Mouse (Mus musculus): ENCODE measurements around the gene Cenpu. TPM values are rescaled to one million over a fixed set of nuclear protein-coding genes. Genes with fewer than 3 reads are reported as not detected.
A peak's percentile ranks its signal among the peaks of the same experiment; 100 is the strongest.

Cenpu gene
- polyA plus RNA-seq (2016; fragmentation: Nextera tagmentation; extraction: Ambion mirVana): 16.4 and 17.7 TPM in 2 replicates

- Histone ChIP-seq H3K36me3 (0 out of 2 replicates have a peak, but pooled peaks cover 6% of the 10 kb centered on the region), H3K9ac (peak within 1 kb of the TSS; percentile 55), H3K4me2 (replicated peaks) (peak within 1 kb of the TSS; percentile 81), H3K27ac (peak within 1 kb of the TSS; percentile 59; the same call in 1 of the 2 replicates), H3K27me3 (no peaks in the 10 kb centered on the region), H3K4me3 (peak within 1 kb of the TSS; percentile 71), H3K9me3 (no peaks in the 10 kb centered on the region), H3K4me1 (peaks cover 14% of the 10 kb centered on the region)
- WGBS: under 1% methylated on average over 50 of the region's 50 CpGs
- ATAC-seq (ENCODE audit: insufficient number of reproducible peaks, insufficient read depth, low FRiP score, low TSS enrichment): peak; percentile 96
Measured at GRCm38 (mm10) chr8:46551615-46552440, at the start of gene Cenpu. Gene Cenpu, plus strand, starts transcription at chr8:46552028.

GRCm38 (mm10) chr8:46502333-46503071 lies 49.3 kb upstream of the Cenpu start:
- WGBS: 26% methylated on average over 19 of the region's 19 CpGs
- Histone ChIP-seq H3K9me3 (no peaks in the 10 kb centered on the region), H3K27ac (no peak overlapping the region), H3K36me3 (no peaks in the 10 kb centered on the region), H3K4me2 (replicated peaks) (peak overlapping the region; percentile 41), H3K9ac (no peak overlapping the region), H3K4me1 (no peaks in the 10 kb centered on the region; the same call in 1 of the 2 replicates), H3K4me3 (peak overlapping the region; percentile 22), H3K27me3 (no peaks in the 10 kb centered on the region)
- no peak for ATAC-seq (ENCODE audit: insufficient number of reproducible peaks, insufficient read depth, low FRiP score, low TSS enrichment)

GRCm38 (mm10) chr8:46503072-46503695 lies 48.6 kb upstream of the Cenpu start:
- H3K36me3 ChIP-seq: no peaks in the 10 kb centered on the region
- no peaks in the 10 kb centered on the region for H3K27me3 ChIP-seq
- peak overlapping the region; percentile 41 for H3K4me2 ChIP-seq (replicated peaks)
- H3K4me1 ChIP-seq: no peaks in the 10 kb centered on the region; the same call in 1 of the 2 replicates
- no peak overlapping the region for H3K9ac ChIP-seq
- no peaks in the 10 kb centered on the region for H3K9me3 ChIP-seq
- H3K27ac ChIP-seq: no peak overlapping the region
- no peak for ATAC-seq (ENCODE audit: insufficient number of reproducible peaks, insufficient read depth, low FRiP score, low TSS enrichment)
- H3K4me3 ChIP-seq: peak overlapping the region; percentile 22
- 80% methylated on average over 12 of the region's 12 CpGs for WGBS

GRCm38 (mm10) chr8:46504196-46504595 lies 47.6 kb upstream of the Cenpu start:
- 41% methylated on average over 3 of the region's 3 CpGs for WGBS

GRCm38 (mm10) chr8:46508488-46509395 lies 43.1 kb upstream of the Cenpu start:
- Histone ChIP-seq H3K9me3 (no peaks in the 10 kb centered on the region), H3K4me2 (replicated peaks) (no peak overlapping the region), H3K9ac (no peak overlapping the region), H3K27ac (no peak overlapping the region), H3K27me3 (no peaks in the 10 kb centered on the region), H3K4me3 (no peak overlapping the region), H3K36me3 (no peaks in the 10 kb centered on the region), H3K4me1 (peaks cover 9% of the 10 kb centered on the region)
- WGBS: 74% methylated on average over 14 of the region's 14 CpGs
- ATAC-seq (ENCODE audit: insufficient number of reproducible peaks, insufficient read depth, low FRiP score, low TSS enrichment): no peak

More at GRCm38 (mm10) chr8:46504196-46504595, 47.6 kb upstream of the Cenpu start:
- no peak overlapping the region for H3K27ac ChIP-seq
- no peak overlapping the region for H3K9ac ChIP-seq
- no peaks in the 10 kb centered on the region for H3K9me3 ChIP-seq
- H3K27me3 ChIP-seq: no peaks in the 10 kb centered on the region
- no peak for ATAC-seq (ENCODE audit: insufficient number of reproducible peaks, insufficient read depth, low FRiP score, low TSS enrichment)
- no peak overlapping the region for H3K4me3 ChIP-seq
- H3K4me1 ChIP-seq: peaks cover 4% of the 10 kb centered on the region; the same call in 1 of the 2 replicates
- H3K36me3 ChIP-seq: no peaks in the 10 kb centered on the region
- no peak overlapping the region for H3K4me2 ChIP-seq (replicated peaks)

GRCm38 (mm10) chr8:46509474-46509873 lies 42.4 kb upstream of the Cenpu start:
- no peak overlapping the region for H3K4me2 ChIP-seq (replicated peaks)
- no peak for ATAC-seq (ENCODE audit: insufficient number of reproducible peaks, insufficient read depth, low FRiP score, low TSS enrichment)
- no peaks in the 10 kb centered on the region for H3K27me3 ChIP-seq
- no peak overlapping the region for H3K4me3 ChIP-seq
- H3K27ac ChIP-seq: no peak overlapping the region
- WGBS: 68% methylated on average over 3 of the region's 3 CpGs
- H3K4me1 ChIP-seq: peaks cover 9% of the 10 kb centered on the region
- H3K9ac ChIP-seq: no peak overlapping the region
- no peaks in the 10 kb centered on the region for H3K9me3 ChIP-seq
- H3K36me3 ChIP-seq: no peaks in the 10 kb centered on the region

GRCm38 (mm10) chr8:46511336-46511735 lies 40.5 kb upstream of the Cenpu start:
- no peaks in the 10 kb centered on the region for H3K27me3 ChIP-seq

GRCm38 (mm10) chr8:46512538-46512937 lies 39.3 kb upstream of the Cenpu start:
- Histone ChIP-seq H3K4me1 (peaks cover 9% of the 10 kb centered on the region), H3K27me3 (no peaks in the 10 kb centered on the region), H3K9me3 (no peaks in the 10 kb centered on the region), H3K36me3 (no peaks in the 10 kb centered on the region), H3K4me2 (replicated peaks) (no peak overlapping the region), H3K4me3 (no peak overlapping the region), H3K9ac (no peak overlapping the region), H3K27ac (no peak overlapping the region)
- no peak for ATAC-seq (ENCODE audit: insufficient number of reproducible peaks, insufficient read depth, low FRiP score, low TSS enrichment)
- WGBS: 50% methylated on average over 8 of the region's 8 CpGs

More at GRCm38 (mm10) chr8:46511336-46511735, 40.5 kb upstream of the Cenpu start:
- H3K9me3 ChIP-seq: no peaks in the 10 kb centered on the region
- peaks cover 9% of the 10 kb centered on the region for H3K4me1 ChIP-seq
- H3K9ac ChIP-seq: no peak overlapping the region
- H3K4me3 ChIP-seq: no peak overlapping the region
- WGBS: 76% methylated on average over 9 of the region's 9 CpGs
- no peak overlapping the region for H3K27ac ChIP-seq
- ATAC-seq (ENCODE audit: insufficient number of reproducible peaks, insufficient read depth, low FRiP score, low TSS enrichment): no peak
- H3K36me3 ChIP-seq: no peaks in the 10 kb centered on the region
- no peak overlapping the region for H3K4me2 ChIP-seq (replicated peaks)

- Histone ChIP-seq H3K4me3 (no peak overlapping the region), H3K4me2 (replicated peaks) (no peak overlapping the region), H3K4me1 (peaks cover 7% of the 10 kb centered on the region), H3K9me3 (no peaks in the 10 kb centered on the region), H3K27me3 (no peaks in the 10 kb centered on the region), H3K27ac (no peak overlapping the region), H3K36me3 (no peaks in the 10 kb centered on the region), H3K9ac (no peak overlapping the region)
- 100% methylated on average over 1 of the region's 1 CpGs for WGBS
- ATAC-seq (ENCODE audit: insufficient number of reproducible peaks, insufficient read depth, low FRiP score, low TSS enrichment): no peak
Measured at GRCm38 (mm10) chr8:46514027-46514426, 37.8 kb upstream of the Cenpu start.

GRCm38 (mm10) chr8:46520667-46521066 lies 31.2 kb upstream of the Cenpu start:
- peaks cover 11% of the 10 kb centered on the region for H3K4me1 ChIP-seq
- no peak overlapping the region for H3K4me3 ChIP-seq
- no peak overlapping the region for H3K27ac ChIP-seq
- no peak overlapping the region for H3K9ac ChIP-seq
- WGBS: 89% methylated on average over 6 of the region's 6 CpGs
- no peak overlapping the region for H3K4me2 ChIP-seq (replicated peaks)
- no peaks in the 10 kb centered on the region for H3K36me3 ChIP-seq
- no peak for ATAC-seq (ENCODE audit: insufficient number of reproducible peaks, insufficient read depth, low FRiP score, low TSS enrichment)
- no peaks in the 10 kb centered on the region for H3K9me3 ChIP-seq
- no peaks in the 10 kb centered on the region for H3K27me3 ChIP-seq

- WGBS: 90% methylated on average over 8 of the region's 8 CpGs
- H3K9ac ChIP-seq: no peak overlapping the region
- no peak overlapping the region for H3K4me2 ChIP-seq (replicated peaks)
- ATAC-seq (ENCODE audit: insufficient number of reproducible peaks, insufficient read depth, low FRiP score, low TSS enrichment): no peak
- H3K27me3 ChIP-seq: no peaks in the 10 kb centered on the region
- H3K9me3 ChIP-seq: no peaks in the 10 kb centered on the region
- H3K4me3 ChIP-seq: no peak overlapping the region
- H3K36me3 ChIP-seq: no peaks in the 10 kb centered on the region
- peaks cover 15% of the 10 kb centered on the region for H3K4me1 ChIP-seq
- no peak overlapping the region for H3K27ac ChIP-seq
Measured at GRCm38 (mm10) chr8:46526098-46526497, 25.7 kb upstream of the Cenpu start.

All from embryonic facial prominence, embryonic 12.5 days (tissue).